Mouse (Mus musculus): ENCODE measurements around the gene Diras1. TPM values are rescaled to one million over a fixed set of nuclear protein-coding genes. Genes with fewer than 3 reads are reported as not detected.
"Not testable (repeated sequence)": the region's sequence is repeated elsewhere in the genome, so short reads cannot be mapped to it uniquely, and the experiment has no call there.

The Diras1 gene
- polyA plus RNA-seq, 1 experiment = 0.05 TPM

GRCm38 (mm10) chr10:80996501-80996900, 29.0 kb downstream of the Diras1 start:
- Histone ChIP-seq H3K27ac (ENCODE audit: control insufficient read depth, insufficient read depth, low read length) (no peak overlapping the region), H3K36me3 (ENCODE audit: control insufficient read depth, insufficient read depth, low read length) (no peaks in the 10 kb centered on the region), H3K27me3 (ENCODE audit: control insufficient read depth, insufficient read depth, low read length) (no peaks in the 10 kb centered on the region), H3K4me3 (ENCODE audit: control insufficient read depth, insufficient read depth, low read length) (no peak overlapping the region), H3K4me1 (replicated peaks; ENCODE audit: control insufficient read depth, insufficient read depth, low read length) (peaks cover 7% of the 10 kb centered on the region)
- WGBS = 95% methylated on average over 8 of the region's 8 CpGs
- no peak for DNase-seq
- TF ChIP-seq POLR2A (IDR thresholded peaks at IDR 0.05; ENCODE audit: control insufficient read depth, extremely low read depth, insufficient read depth, low read length, poor library complexity) (no peak), CTCF (IDR thresholded peaks at IDR 0.05; ENCODE audit: borderline replicate concordance, control insufficient read depth, extremely low read depth, insufficient read depth, low read length, poor library complexity) (no peak)

- H3K27ac ChIP-seq (ENCODE audit: control insufficient read depth, insufficient read depth, low read length) = no peak overlapping the region
- H3K4me1 ChIP-seq (replicated peaks; ENCODE audit: control insufficient read depth, insufficient read depth, low read length) = peaks cover 14% of the 10 kb centered on the region
- TF ChIP-seq POLR2A (IDR thresholded peaks at IDR 0.05; ENCODE audit: control insufficient read depth, extremely low read depth, insufficient read depth, low read length, poor library complexity) (no peak), CTCF (IDR thresholded peaks at IDR 0.05; ENCODE audit: borderline replicate concordance, control insufficient read depth, extremely low read depth, insufficient read depth, low read length, poor library complexity) (peak; percentile 94)
- H3K36me3 ChIP-seq (ENCODE audit: control insufficient read depth, insufficient read depth, low read length) = no peaks in the 10 kb centered on the region
- H3K4me3 ChIP-seq (ENCODE audit: control insufficient read depth, insufficient read depth, low read length) = no peak overlapping the region
- H3K27me3 ChIP-seq (ENCODE audit: control insufficient read depth, insufficient read depth, low read length) = no peaks in the 10 kb centered on the region
- 12% methylated on average over 21 of the region's 21 CpGs for WGBS
- peak; percentile 77 for DNase-seq
Measured at GRCm38 (mm10) chr10:80995091-80995632, 30.3 kb downstream of the Diras1 start.

- Histone ChIP-seq H3K27me3 (ENCODE audit: control insufficient read depth, insufficient read depth, low read length) (no peaks in the 10 kb centered on the region), H3K36me3 (ENCODE audit: control insufficient read depth, insufficient read depth, low read length) (no peaks in the 10 kb centered on the region), H3K27ac (ENCODE audit: control insufficient read depth, insufficient read depth, low read length) (no peak overlapping the region), H3K4me3 (ENCODE audit: control insufficient read depth, insufficient read depth, low read length) (no peak overlapping the region), H3K4me1 (replicated peaks; ENCODE audit: control insufficient read depth, insufficient read depth, low read length) (peaks cover 15% of the 10 kb centered on the region)
- WGBS = 54% methylated on average over 4 of the region's 4 CpGs
- no peak for DNase-seq
- no peak for TF ChIP-seq CTCF (IDR thresholded peaks at IDR 0.05; ENCODE audit: borderline replicate concordance, control insufficient read depth, extremely low read depth, insufficient read depth, low read length, poor library complexity)
Measured at GRCm38 (mm10) chr10:80994621-80995020, 30.8 kb downstream of the Diras1 start.

DNA sequence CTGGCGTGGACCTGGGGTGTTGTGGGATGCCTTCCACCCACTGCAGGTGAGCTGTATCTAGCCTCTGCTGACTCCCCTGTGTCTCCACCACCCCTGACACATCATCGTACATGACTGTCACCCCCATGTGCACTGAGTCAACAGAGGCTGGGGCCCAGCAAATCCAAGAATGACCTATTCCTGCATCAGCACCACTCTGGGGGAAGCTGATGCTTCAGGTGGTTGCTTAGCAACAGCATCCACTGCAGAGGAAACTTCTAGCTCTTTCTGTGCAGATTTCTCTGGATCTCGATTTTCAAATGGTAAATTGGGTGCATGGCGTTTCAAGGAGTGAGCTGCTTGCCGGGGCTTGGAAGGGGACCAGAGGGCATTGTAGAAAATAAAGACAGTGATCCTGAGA, 32.2 kb downstream of the Diras1 start:
- no peak for DNase-seq
- H3K36me3 ChIP-seq (ENCODE audit: control insufficient read depth, insufficient read depth, low read length) = no peaks in the 10 kb centered on the region
- TF ChIP-seq CTCF (IDR thresholded peaks at IDR 0.05; ENCODE audit: borderline replicate concordance, control insufficient read depth, extremely low read depth, insufficient read depth, low read length, poor library complexity) (no peak), POLR2A (IDR thresholded peaks at IDR 0.05; ENCODE audit: control insufficient read depth, extremely low read depth, insufficient read depth, low read length, poor library complexity) (no peak)
- H3K4me1 ChIP-seq (replicated peaks; ENCODE audit: control insufficient read depth, insufficient read depth, low read length) = peaks cover 20% of the 10 kb centered on the region
- 91% methylated on average over 5 of the region's 5 CpGs for WGBS
- no peaks in the 10 kb centered on the region for H3K27me3 ChIP-seq (ENCODE audit: control insufficient read depth, insufficient read depth, low read length)
- no peak overlapping the region for H3K27ac ChIP-seq (ENCODE audit: control insufficient read depth, insufficient read depth, low read length)
- no peak overlapping the region for H3K4me3 ChIP-seq (ENCODE audit: control insufficient read depth, insufficient read depth, low read length)

- H3K27ac ChIP-seq (ENCODE audit: control insufficient read depth, insufficient read depth, low read length) = no peak overlapping the region
- 100% methylated on average over 1 of the region's 1 CpGs for WGBS
- TF ChIP-seq CTCF (IDR thresholded peaks at IDR 0.05; ENCODE audit: borderline replicate concordance, control insufficient read depth, extremely low read depth, insufficient read depth, low read length, poor library complexity) (no peak), POLR2A (IDR thresholded peaks at IDR 0.05; ENCODE audit: control insufficient read depth, extremely low read depth, insufficient read depth, low read length, poor library complexity) (no peak)
- no peaks in the 10 kb centered on the region for H3K36me3 ChIP-seq (ENCODE audit: control insufficient read depth, insufficient read depth, low read length)
- no peak for DNase-seq
- H3K4me1 ChIP-seq (replicated peaks; ENCODE audit: control insufficient read depth, insufficient read depth, low read length) = peaks cover 25% of the 10 kb centered on the region
- H3K4me3 ChIP-seq (ENCODE audit: control insufficient read depth, insufficient read depth, low read length) = no peak overlapping the region
- no peaks in the 10 kb centered on the region for H3K27me3 ChIP-seq (ENCODE audit: control insufficient read depth, insufficient read depth, low read length)
Measured at GRCm38 (mm10) chr10:80991945-80992344, 33.5 kb downstream of the Diras1 start.

GRCm38 (mm10) chr10:80991007-80991406, 34.5 kb downstream of the Diras1 start:
- peaks cover 28% of the 10 kb centered on the region for H3K4me1 ChIP-seq (replicated peaks; ENCODE audit: control insufficient read depth, insufficient read depth, low read length)

DNA sequence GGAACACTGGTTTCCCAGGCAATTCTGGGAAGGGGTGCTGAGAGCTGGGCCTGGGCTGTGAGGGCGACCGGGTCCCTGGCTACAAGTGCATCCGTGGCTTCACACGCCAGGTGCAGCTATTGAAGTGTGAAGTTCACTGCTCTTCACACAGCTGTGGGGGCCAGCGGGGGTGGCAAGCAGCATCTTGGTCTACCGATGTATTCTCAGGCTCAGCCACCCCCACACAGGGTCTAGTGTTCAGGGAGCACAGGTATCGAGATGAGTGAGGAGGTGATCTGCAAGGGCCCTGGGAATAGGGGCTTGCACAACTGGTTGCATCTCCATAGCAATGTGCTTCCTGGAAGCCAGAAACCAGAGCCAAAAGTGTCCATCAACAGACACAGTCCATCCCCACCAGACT, 35.1 kb downstream of the Diras1 start:
- TF ChIP-seq CTCF (IDR thresholded peaks at IDR 0.05; ENCODE audit: borderline replicate concordance, control insufficient read depth, extremely low read depth, insufficient read depth, low read length, poor library complexity) (no peak), POLR2A (IDR thresholded peaks at IDR 0.05; ENCODE audit: control insufficient read depth, extremely low read depth, insufficient read depth, low read length, poor library complexity) (no peak)
- peak; percentile 47 for DNase-seq
- Histone ChIP-seq H3K27ac (ENCODE audit: control insufficient read depth, insufficient read depth, low read length) (no peak overlapping the region), H3K4me1 (replicated peaks; ENCODE audit: control insufficient read depth, insufficient read depth, low read length) (peaks cover 34% of the 10 kb centered on the region), H3K4me3 (ENCODE audit: control insufficient read depth, insufficient read depth, low read length) (no peak overlapping the region), H3K36me3 (ENCODE audit: control insufficient read depth, insufficient read depth, low read length) (no peaks in the 10 kb centered on the region), H3K27me3 (ENCODE audit: control insufficient read depth, insufficient read depth, low read length) (no peaks in the 10 kb centered on the region)
- 11% methylated on average over 7 of the region's 7 CpGs for WGBS

More at GRCm38 (mm10) chr10:80991007-80991406, 34.5 kb downstream of the Diras1 start:
- Histone ChIP-seq H3K36me3 (ENCODE audit: control insufficient read depth, insufficient read depth, low read length) (no peaks in the 10 kb centered on the region), H3K4me3 (ENCODE audit: control insufficient read depth, insufficient read depth, low read length) (no peak overlapping the region), H3K27me3 (ENCODE audit: control insufficient read depth, insufficient read depth, low read length) (no peaks in the 10 kb centered on the region), H3K27ac (ENCODE audit: control insufficient read depth, insufficient read depth, low read length) (no peak overlapping the region)
- no peak for DNase-seq
- TF ChIP-seq POLR2A (IDR thresholded peaks at IDR 0.05; ENCODE audit: control insufficient read depth, extremely low read depth, insufficient read depth, low read length, poor library complexity) = no peak
- no peak for TF ChIP-seq CTCF (IDR thresholded peaks at IDR 0.05; ENCODE audit: borderline replicate concordance, control insufficient read depth, extremely low read depth, insufficient read depth, low read length, poor library complexity)
- 21% methylated on average over 3 of the region's 3 CpGs for WGBS

DNA sequence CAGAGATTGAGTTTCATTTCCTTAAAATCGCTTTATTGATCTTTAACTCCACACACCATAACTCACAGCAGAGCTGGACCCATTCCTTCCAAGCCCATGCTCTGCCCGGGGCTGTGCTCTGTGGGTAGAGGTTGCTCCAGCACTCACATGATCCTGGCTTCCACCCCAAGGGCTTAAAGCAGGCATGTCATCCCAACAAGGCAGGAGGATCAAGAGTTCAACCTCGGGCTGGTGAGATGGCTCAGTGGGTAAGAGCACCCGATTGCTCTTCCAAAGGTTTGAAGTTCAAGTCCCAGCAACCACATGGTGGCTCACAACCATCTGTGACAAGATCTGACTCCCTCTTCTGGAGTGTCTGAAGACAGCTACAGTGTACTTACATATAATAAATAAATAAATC, 35.6 kb downstream of the Diras1 start:
- not testable (repeated sequence) for H3K36me3 ChIP-seq (ENCODE audit: control insufficient read depth, insufficient read depth, low read length); DNase-seq; H3K4me3 ChIP-seq (ENCODE audit: control insufficient read depth, insufficient read depth, low read length); H3K27ac ChIP-seq (ENCODE audit: control insufficient read depth, insufficient read depth, low read length); H3K27me3 ChIP-seq (ENCODE audit: control insufficient read depth, insufficient read depth, low read length)
- WGBS = 23% methylated on average over 4 of the region's 4 CpGs
- H3K4me1 ChIP-seq (replicated peaks; ENCODE audit: control insufficient read depth, insufficient read depth, low read length) = peaks cover 36% of the 10 kb centered on the region

Data from thymus, adult 2 months (tissue).